Comparison of ENCODE assay signal across 17 mouse cellular contexts in genomic region chr1:43811055-43811454, GRCm38 (mm10). TPM values are rescaled to one million over a fixed set of nuclear protein-coding genes. Genes with fewer than 3 reads are reported as not detected.
DNase-seq lines count a peak whose midpoint lies in the region; ATAC-seq and TF ChIP-seq lines count a peak whose summit lies in the region.
"Had no signal": no experiment of that assay in that cellular context is flagged by ENCODE, and none has a peak within 500 bp of the region (broad histone marks: within the 10 kb centered on the region; RNA-seq: fewer than 3 reads in every experiment).

No protein-coding gene starts in this region.

- no peaks in the 10 kb centered on the region for H3K9me3 ChIP-seq in intestine, postnatal 0 days (ENCODE audit: control insufficient read depth)
- H3K9me3 ChIP-seq in intestine, embryonic 16.5 days (ENCODE audit: control insufficient read depth, low read length): peaks cover 3% of the 10 kb centered on the region; the same call in 1 of the 2 replicates
- no peaks in the 10 kb centered on the region for H3K9me3 ChIP-seq in liver, embryonic 12.5 days (replicated peaks)
- H3K9me3 ChIP-seq: forebrain, embryonic 12.5 days; hindbrain, embryonic 15.5 days; limb, embryonic 13.5 days had no signal

- peak; percentile 50 for DNase-seq in MEL-GATA-1-ER (ENCODE audit: extremely low read depth, low read depth)
- no peak for DNase-seq in adrenal gland, adult (ENCODE audit: inconsistent age in 2 of 2, low spot score in 1 of 2)
- no peak for DNase-seq in neural tube, embryonic 10.5 days (ENCODE audit: extremely low spot score, low spot score)
- no peak for DNase-seq in right cerebral cortex, adult 2 months (ENCODE audit: low spot score in 2 of 2)
- DNase-seq: adrenal gland, adult 8-10 months; cerebellum, adult 8-10 months; embryo, embryonic 11 days; heart, adult 18-20 months; kidney, adult 2 months had no signal

- 69% methylated on average over 3 of the region's 3 CpGs for WGBS in intestine, postnatal 0 days
- WGBS in intestine, embryonic 16.5 days: 85% methylated on average over 3 of the region's 3 CpGs
- WGBS in liver, embryonic 12.5 days (ENCODE audit: insufficient replicate concordance): 23% methylated on average over 3 of the region's 3 CpGs

- TF ChIP-seq CTCF in intestine, postnatal 0 days (IDR thresholded peaks at IDR 0.05; ENCODE audit: low read depth): no peak

- H3K9ac ChIP-seq in intestine, postnatal 0 days (ENCODE audit: low read depth, low read length): no peak overlapping the region
- H3K9ac ChIP-seq in intestine, embryonic 16.5 days (ENCODE audit: low read depth, low read length): no peak overlapping the region
- H3K9ac ChIP-seq in liver, embryonic 12.5 days: no peak overlapping the region
- H3K9ac ChIP-seq: forebrain, embryonic 12.5 days; hindbrain, embryonic 15.5 days; limb, embryonic 13.5 days had no signal

- no peak overlapping the region for H3K4me3 ChIP-seq in intestine, postnatal 0 days (ENCODE audit: low read depth, low read length)
- no peak overlapping the region for H3K4me3 ChIP-seq in intestine, embryonic 16.5 days (ENCODE audit: low read length)
- no peak overlapping the region for H3K4me3 ChIP-seq in liver, embryonic 12.5 days
- H3K4me3 ChIP-seq: forebrain, embryonic 12.5 days; hindbrain, embryonic 15.5 days; limb, embryonic 13.5 days; megakaryocyte, embryonic 14.5 days had no signal

- no peak overlapping the region for H3K4me2 ChIP-seq in intestine, postnatal 0 days (replicated peaks; ENCODE audit: low read depth)
- no peak overlapping the region for H3K4me2 ChIP-seq in intestine, embryonic 16.5 days (ENCODE audit: low read depth, low read length)
- peak overlapping the region; percentile 17 for H3K4me2 ChIP-seq in liver, embryonic 12.5 days
- H3K4me2 ChIP-seq: forebrain, embryonic 12.5 days; hindbrain, embryonic 15.5 days; limb, embryonic 13.5 days had no signal

- no peak overlapping the region for H3K27ac ChIP-seq in intestine, postnatal 0 days (ENCODE audit: low read depth, low read length)
- no peak overlapping the region for H3K27ac ChIP-seq in intestine, embryonic 16.5 days (ENCODE audit: low read length)
- peak overlapping the region; percentile 52 for H3K27ac ChIP-seq in liver, embryonic 12.5 days
- H3K27ac ChIP-seq: forebrain, embryonic 12.5 days; hindbrain, embryonic 15.5 days; limb, embryonic 13.5 days had no signal

- H3K4me1 ChIP-seq in intestine, postnatal 0 days (replicated peaks; ENCODE audit: control insufficient read depth, insufficient read depth, low read length): no peaks in the 10 kb centered on the region
- H3K4me1 ChIP-seq in intestine, embryonic 16.5 days (ENCODE audit: control insufficient read depth, insufficient read depth, low read length): no peaks in the 10 kb centered on the region
- peaks cover 37% of the 10 kb centered on the region for H3K4me1 ChIP-seq in liver, embryonic 12.5 days
- H3K4me1 ChIP-seq: forebrain, embryonic 12.5 days; hindbrain, embryonic 15.5 days had no signal

- no peaks in the 10 kb centered on the region for H3K27me3 ChIP-seq in intestine, postnatal 0 days (replicated peaks; ENCODE audit: control insufficient read depth, insufficient read depth, low read length)
- no peaks in the 10 kb centered on the region for H3K27me3 ChIP-seq in intestine, embryonic 16.5 days (replicated peaks; ENCODE audit: control insufficient read depth, insufficient read depth, low read length)
- no peaks in the 10 kb centered on the region for H3K27me3 ChIP-seq in liver, embryonic 12.5 days (replicated peaks)
- H3K27me3 ChIP-seq: forebrain, embryonic 12.5 days; hindbrain, embryonic 15.5 days; limb, embryonic 13.5 days; megakaryocyte, embryonic 14.5 days had no signal

- ATAC-seq in intestine, postnatal 0 days: 0 out of 2 replicates have a peak, but pooled peaks have one; percentile 10
- ATAC-seq in intestine, embryonic 16.5 days: no peak
- ATAC-seq in liver, embryonic 12.5 days: peak; percentile 90
- ATAC-seq in megakaryocyte-erythroid progenitor cell, adult 5-6 weeks (replicated peaks; ENCODE audit: low FRiP score, low TSS enrichment, poor library complexity, severe bottlenecking): peak; percentile 97

- no peaks in the 10 kb centered on the region for H3K36me3 ChIP-seq in intestine, postnatal 0 days (ENCODE audit: control insufficient read depth, insufficient read depth)
- 0 out of 2 replicates have a peak, but pooled peaks cover 5% of the 10 kb centered on the region for H3K36me3 ChIP-seq in intestine, embryonic 16.5 days (ENCODE audit: control insufficient read depth, insufficient read depth, low read length)
- peaks cover 9% of the 10 kb centered on the region; the same call in 1 of the 2 replicates for H3K36me3 ChIP-seq in liver, embryonic 12.5 days
- H3K36me3 ChIP-seq: hindbrain, embryonic 15.5 days had no signal

RNA-seq across cellular contexts. Expression of gene Uxs1, which starts 16.5 kb away (rescaled TPM):
- 20.5 and 21.6 TPM in 2 replicates for polyA plus RNA-seq in intestine, postnatal 0 days (2015; fragmentation: Nextera tagmentation; extraction: Ambion mirVana)
- polyA plus RNA-seq in intestine, embryonic 16.5 days (2015; fragmentation: Nextera tagmentation; extraction: Ambion mirVana): 14.8 and 17.5 TPM in 2 replicates
- 11.1 and 13.8 TPM in 2 replicates for polyA plus RNA-seq in liver, embryonic 12.5 days (2016; fragmentation: Nextera tagmentation; extraction: Ambion mirVana)
- 15.3 and 34.0 TPM in 2 replicates for total RNA-seq in megakaryocyte-erythroid progenitor cell, adult 5-6 weeks (2014; fragmentation: Nextera tagmentation)
- 20.8 and 40.2 TPM in 2 replicates for total RNA-seq in megakaryocyte-erythroid progenitor cell, adult 5-6 weeks (2017)
